Mouse (Mus musculus) kidney, adult 11 months (tissue): ENCODE measurements around the gene Epm2a.
A peak's percentile ranks its signal among the peaks of the same experiment; 100 is the strongest.

ENCODE experiments used
- DNase-seq: peaks from one replicate; pipeline ENCODE4 v3.0.0; 2022

The Epm2a gene

GRCm38 (mm10) chr10:11429059-11429812 lies 86.0 kb downstream of the Epm2a start:
- no peak for DNase-seq

GRCm38 (mm10) chr10:11436961-11437360 lies 93.8 kb downstream of the Epm2a start:
- DNase-seq, result no peak

DNA sequence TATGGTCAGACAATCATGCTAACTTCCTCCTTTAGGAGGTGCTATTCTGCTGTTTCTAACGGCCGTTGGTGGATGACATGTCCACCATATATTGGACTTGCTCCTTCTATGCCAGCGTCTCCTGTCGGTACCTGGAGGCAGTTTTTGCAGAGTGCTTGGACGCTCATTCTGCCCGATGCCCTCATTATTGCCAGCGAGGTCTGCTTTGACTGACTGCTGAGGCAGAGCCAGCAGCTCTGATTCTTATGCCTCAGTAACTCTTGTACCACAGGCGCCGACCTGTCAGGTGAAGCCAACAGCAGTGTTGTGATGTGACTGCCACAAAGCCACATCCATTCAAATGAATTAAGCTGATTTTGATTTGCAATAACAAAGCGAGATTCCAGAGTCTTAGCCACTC lies 95.3 kb downstream of the Epm2a start:
- no peak for DNase-seq

DNA sequence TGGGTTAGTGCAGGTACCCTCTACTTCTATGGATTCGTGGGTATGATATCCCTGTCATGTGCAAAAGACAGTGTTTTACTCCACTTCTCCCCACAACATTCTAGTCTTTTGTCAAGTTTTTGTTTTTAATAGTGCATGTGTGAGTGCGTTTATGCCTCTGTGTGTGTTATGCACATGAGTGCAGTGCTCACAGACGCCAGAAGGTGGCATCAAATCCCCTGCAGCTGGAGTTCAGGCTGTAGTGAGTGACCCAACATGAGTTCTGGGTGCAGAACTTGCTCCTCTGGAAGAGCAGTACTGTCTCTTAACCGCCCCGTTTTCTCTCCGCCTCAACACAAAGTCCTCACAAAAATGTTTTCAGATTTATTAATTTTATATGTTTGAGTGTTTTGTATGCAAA lies 96.1 kb downstream of the Epm2a start:
- no peak for DNase-seq

DNA sequence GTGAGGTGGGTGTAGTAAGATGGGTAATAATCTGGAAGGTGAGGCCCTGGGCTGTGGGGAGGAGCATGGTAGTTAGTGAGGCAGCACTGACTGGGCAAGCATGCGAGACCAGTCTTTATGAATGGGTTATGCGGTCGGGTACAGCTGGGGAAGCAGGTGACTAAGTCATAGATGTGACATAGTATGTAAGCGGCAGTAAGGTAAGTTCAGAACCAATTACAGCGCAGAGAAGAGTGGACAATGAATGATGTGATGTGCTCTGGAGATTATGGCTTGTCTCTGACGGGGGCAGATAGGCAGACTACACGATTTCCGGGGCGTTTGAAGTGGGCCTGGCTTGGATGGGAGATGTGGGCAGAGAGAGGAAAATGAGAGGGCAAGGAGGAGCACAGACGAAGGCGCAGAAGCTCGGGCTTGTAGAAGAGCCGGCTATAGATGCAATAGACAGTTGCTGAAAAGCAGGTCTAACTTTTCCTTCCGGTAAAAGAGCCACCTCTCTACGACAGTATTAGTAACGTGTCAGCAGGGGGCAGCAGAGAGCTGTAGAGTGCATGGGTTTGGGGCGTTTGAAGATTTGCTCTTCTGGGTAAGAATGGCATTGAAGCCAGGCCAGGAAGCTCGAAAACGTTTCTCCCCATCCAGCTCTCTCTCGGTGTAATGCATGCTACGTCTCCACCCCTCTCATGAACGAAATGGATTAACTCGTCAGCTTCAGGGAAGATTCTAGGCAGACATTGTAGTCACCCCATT lies 106.5 kb downstream of the Epm2a start:
- peak; percentile 12 for DNase-seq

GRCm38 (mm10) chr10:11452537-11452936 lies 109.3 kb downstream of the Epm2a start:
- no peak for DNase-seq

DNA sequence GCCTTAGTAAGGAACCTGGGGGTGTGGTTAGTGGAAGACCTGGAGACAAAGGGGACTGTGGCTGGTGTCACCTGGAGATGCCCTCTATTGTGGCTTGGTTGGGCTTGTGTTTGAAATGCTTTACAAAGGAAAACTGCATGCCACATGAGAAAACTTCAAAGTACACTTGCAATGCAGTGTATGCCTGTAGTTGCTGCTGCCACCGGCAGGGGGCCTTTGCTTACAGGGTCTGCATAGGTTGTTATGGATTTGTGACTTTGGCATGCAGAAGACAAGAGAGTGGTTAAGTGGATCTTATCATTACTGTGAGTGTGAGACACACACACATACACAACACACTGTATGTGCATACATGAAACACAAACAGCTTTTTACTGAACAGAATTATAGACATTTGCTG lies 114.2 kb downstream of the Epm2a start:
- no peak for DNase-seq

GRCm38 (mm10) chr10:11491956-11492355 lies 148.8 kb downstream of the Epm2a start:
- DNase-seq, result no peak
